Mouse (Mus musculus): ENCODE data around the gene Tgfa.

Tgfa gene

GRCm38 (mm10) chr6:86296938-86297337 is 101.9 kb downstream of the Tgfa start:
- no peak for DNase-seq (ENCODE audit: low spot score)

GRCm38 (mm10) chr6:86298961-86299360 is 103.9 kb downstream of the Tgfa start:
- DNase-seq (ENCODE audit: low spot score): no peak

DNA sequence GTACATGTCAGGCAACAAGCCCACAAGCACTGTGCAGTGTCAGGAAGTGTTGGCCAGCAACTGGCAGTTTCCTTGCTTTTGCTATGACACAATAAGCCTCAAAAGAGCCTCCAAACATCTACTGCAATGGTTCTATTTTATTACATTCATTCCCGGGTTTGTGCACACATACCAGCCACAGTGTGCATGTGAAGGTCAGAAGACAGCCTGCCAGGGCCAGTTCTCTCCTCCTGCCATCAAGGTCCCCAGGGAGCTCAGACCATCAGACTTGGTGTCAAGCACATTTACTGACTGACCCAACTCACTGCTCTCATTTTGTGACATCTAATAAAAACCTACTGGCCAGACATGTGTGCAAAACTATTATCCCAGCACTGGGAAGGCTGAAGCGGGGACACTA is 104.4 kb downstream of the Tgfa start:
- DNase-seq (ENCODE audit: low spot score): no peak

- DNase-seq (ENCODE audit: low spot score): no peak
These were observed 110.7 kb downstream of the Tgfa start for GRCm38 (mm10) chr6:86305680-86306079.

GRCm38 (mm10) chr6:86314011-86314410 is 119.0 kb downstream of the Tgfa start:
- DNase-seq (ENCODE audit: low spot score): no peak

GRCm38 (mm10) chr6:86317066-86317465 is 122.0 kb downstream of the Tgfa start:
- no peak for DNase-seq (ENCODE audit: low spot score)

DNA sequence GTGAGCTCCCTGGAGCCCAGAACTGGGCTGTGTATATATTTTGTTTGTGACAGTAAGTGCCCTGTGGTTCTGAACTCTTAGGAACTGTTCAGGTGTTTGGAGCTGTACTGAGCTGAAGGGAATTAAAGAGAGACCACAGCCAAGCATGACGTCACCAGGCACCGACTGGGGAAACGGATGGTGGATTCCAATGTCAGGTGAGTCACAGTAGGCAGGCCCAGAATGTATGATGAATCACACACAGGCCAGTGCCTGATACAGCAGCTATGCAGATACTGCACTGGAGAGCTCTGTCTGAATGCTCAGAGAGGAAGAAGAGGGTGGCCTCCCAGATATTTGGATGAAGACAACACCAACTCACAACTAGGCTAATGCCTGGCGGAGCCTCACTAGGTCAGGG is 123.8 kb downstream of the Tgfa start:
- DNase-seq (ENCODE audit: low spot score): no peak

- DNase-seq (ENCODE audit: low spot score): no peak
These were observed 127.1 kb downstream of the Tgfa start for GRCm38 (mm10) chr6:86322031-86322563.

- DNase-seq (ENCODE audit: low spot score): no peak
These were observed 128.0 kb downstream of the Tgfa start for GRCm38 (mm10) chr6:86322991-86323390.

GRCm38 (mm10) chr6:86324400-86324799 is 129.4 kb downstream of the Tgfa start:
- DNase-seq (ENCODE audit: low spot score): no peak
